Mouse (Mus musculus): ENCODE results near the gene Srd5a1.
A peak's percentile ranks its signal among the peaks of the same experiment; 100 is the strongest.

The Srd5a1 gene

GRCm38 (mm10) chr13:69611398-69612174 is at the start of gene Srd5a1:
Srd5a1 (minus strand) TSS chr13:69611442.
- peak; percentile 99 for DNase-seq

- no peak for DNase-seq
These were observed 43.3 kb upstream of the Srd5a1 start for GRCm38 (mm10) chr13:69654508-69654907.

GRCm38 (mm10) chr13:69646481-69646880 is 35.2 kb upstream of the Srd5a1 start:
- no peak for DNase-seq

GRCm38 (mm10) chr13:69645694-69646423 is 34.6 kb upstream of the Srd5a1 start:
- no peak for DNase-seq

- no peak for DNase-seq
These were observed 33.4 kb upstream of the Srd5a1 start for GRCm38 (mm10) chr13:69644427-69645166.

GRCm38 (mm10) chr13:69643937-69644336 is 32.7 kb upstream of the Srd5a1 start:
- no peak for DNase-seq

- DNase-seq = no peak
These were observed 31.5 kb upstream of the Srd5a1 start for GRCm38 (mm10) chr13:69642656-69643216.

GRCm38 (mm10) chr13:69641017-69641416 is 29.8 kb upstream of the Srd5a1 start:
- DNase-seq = no peak

GRCm38 (mm10) chr13:69640541-69640940 is 29.3 kb upstream of the Srd5a1 start:
- no peak for DNase-seq

GRCm38 (mm10) chr13:69640126-69640525 is 28.9 kb upstream of the Srd5a1 start:
- no peak for DNase-seq

- DNase-seq = no peak
These were observed 28.0 kb upstream of the Srd5a1 start for GRCm38 (mm10) chr13:69639251-69639650.

GRCm38 (mm10) chr13:69638108-69638626 is 26.9 kb upstream of the Srd5a1 start:
- DNase-seq = no peak

- no peak for DNase-seq
These were observed 26.4 kb upstream of the Srd5a1 start for GRCm38 (mm10) chr13:69637657-69638056.

GRCm38 (mm10) chr13:69636816-69637215 is 25.6 kb upstream of the Srd5a1 start:
- DNase-seq = no peak

- no peak for DNase-seq
These were observed 25.1 kb upstream of the Srd5a1 start for GRCm38 (mm10) chr13:69636375-69636774.

- DNase-seq = peak; percentile 2
These were observed 24.6 kb upstream of the Srd5a1 start for GRCm38 (mm10) chr13:69635836-69636235.

- peak; percentile 0 for DNase-seq
These were observed 22.7 kb upstream of the Srd5a1 start for GRCm38 (mm10) chr13:69633988-69634387.

GRCm38 (mm10) chr13:69633551-69633950 is 22.3 kb upstream of the Srd5a1 start:
- peak; percentile 5 for DNase-seq

- peak; percentile 31 for DNase-seq
These were observed 20.4 kb upstream of the Srd5a1 start for GRCm38 (mm10) chr13:69631659-69632058.

- DNase-seq = no peak
These were observed 19.9 kb upstream of the Srd5a1 start for GRCm38 (mm10) chr13:69631111-69631510.

- DNase-seq = no peak
These were observed 19.3 kb upstream of the Srd5a1 start for GRCm38 (mm10) chr13:69630576-69630975.

- DNase-seq = no peak
These were observed 16.7 kb upstream of the Srd5a1 start for GRCm38 (mm10) chr13:69627941-69628340.

GRCm38 (mm10) chr13:69624510-69624909 is 13.3 kb upstream of the Srd5a1 start:
- no peak for DNase-seq

Measured in kidney, postnatal 10 days (tissue).